Mouse (Mus musculus): ENCODE results near the gene Ccdc42. TPM values are rescaled to one million over a fixed set of nuclear protein-coding genes. Genes with fewer than 3 reads are reported as not detected.

Ccdc42 gene
- total and polyA plus RNA-seq, 3 experiments, result not detected

GRCm38 (mm10) chr11:68644781-68645180, 58.0 kb downstream of the Ccdc42 start:
- Histone ChIP-seq H3K36me3 (ENCODE audit: control insufficient read depth in 1 of 2, insufficient read depth in 2 of 2, low read length in 2 of 2) (no peaks in the 10 kb centered on the region), H3K4me1 (ENCODE audit: control insufficient read depth in 1 of 2, insufficient read depth in 2 of 2, low read length in 2 of 2) (no peaks in the 10 kb centered on the region), H3K27ac (ENCODE audit: control insufficient read depth, low read depth, low read length) (no peak overlapping the region), H3K4me3 (ENCODE audit: control insufficient read depth in 1 of 2, insufficient read depth in 1 of 2, low read depth in 2 of 2, low read length in 2 of 2) (no peak overlapping the region), H3K27me3 (ENCODE audit: control insufficient read depth in 1 of 2, insufficient read depth in 2 of 2, low read length in 2 of 2) (peaks cover 23 to 50% of the 10 kb centered on the region in 2 experiments), H3K9ac (ENCODE audit: control insufficient read depth, low read depth, low read length, poor library complexity, severe bottlenecking) (no peak overlapping the region), H3K9me3 (replicated peaks; ENCODE audit: insufficient read depth, low read length) (no peaks in the 10 kb centered on the region), H3K79me2 (ENCODE audit: control insufficient read depth, insufficient read depth, low read length, poor library complexity) (no peaks in the 10 kb centered on the region)
- TF ChIP-seq CTCF (IDR thresholded peaks at IDR 0.05 in 2 of 3, conservative IDR thresholded peaks at IDR 0.05 in 1 of 3; ENCODE audit: control insufficient read depth in 1 of 3, insufficient read depth in 1 of 3, low read depth in 2 of 3, low read length in 3 of 3, poor library complexity in 1 of 3, severe bottlenecking in 1 of 3), result no peak
- TF ChIP-seq RCOR1 (IDR thresholded peaks at IDR 0.05; ENCODE audit: low read depth, low read length), result no peak
- no peak for TF ChIP-seq MAFK (IDR thresholded peaks at IDR 0.05; ENCODE audit: borderline replicate concordance, low read depth, low read length)
- TF ChIP-seq NRF1 (IDR thresholded peaks at IDR 0.05; ENCODE audit: insufficient read depth, low read depth, low read length, poor library complexity, severe bottlenecking), result no peak
- no peak for TF ChIP-seq RAD21 (IDR thresholded peaks at IDR 0.05; ENCODE audit: low read depth, low read length)
- no peak for TF ChIP-seq HCFC1 (IDR thresholded peaks at IDR 0.05; ENCODE audit: low read depth, low read length)
- no peak for TF ChIP-seq EP300 (IDR thresholded peaks at IDR 0.05; ENCODE audit: low read depth in 1 of 2, low read length in 2 of 2)
- TF ChIP-seq MAX (IDR thresholded peaks at IDR 0.05; ENCODE audit: low read length), result no peak
- TF ChIP-seq CHD2 (IDR thresholded peaks at IDR 0.05; ENCODE audit: low read length), result no peak
- TF ChIP-seq TCF12 (IDR thresholded peaks at IDR 0.05; ENCODE audit: low read depth, low read length), result no peak
- no peak for TF ChIP-seq ZMIZ1 (IDR thresholded peaks at IDR 0.05; ENCODE audit: low read depth, low read length)
- no peak for TF ChIP-seq POLR2AphosphoS2 (IDR thresholded peaks at IDR 0.05; ENCODE audit: low read length)
- no peak for TF ChIP-seq UBTF (IDR thresholded peaks at IDR 0.05; ENCODE audit: borderline replicate concordance, insufficient read depth, low read depth, low read length)
- TF ChIP-seq E2F4 (IDR thresholded peaks at IDR 0.05; ENCODE audit: borderline replicate concordance, low read depth, low read length), result no peak
- TF ChIP-seq NELFE (IDR thresholded peaks at IDR 0.05; ENCODE audit: low read depth, low read length), result no peak
- DNase-seq (ENCODE audit: low read depth, low spot score), result no peak

Other genes starting within 250 kb of the Ccdc42 start
- 0.03 TPM in 1 of 2 replicates, not detected in the other for gene Ntn1, start 186.2 kb upstream of the Ccdc42 start, total RNA-seq (2012; rRNA removed)
- not detected for gene Ntn1, start 186.2 kb upstream of the Ccdc42 start, polyA plus RNA-seq (2012; ENCODE audit: insufficient read depth in 1 of 2, insufficient read length in 2 of 2, low read depth in 1 of 2, low replicate concordance in 2 of 2, missing spikeins in 1 of 2)
- gene Pik3r5, start 154.9 kb upstream of the Ccdc42 start, total RNA-seq (2012; rRNA removed), result 3.1 and 3.2 TPM in 2 replicates
- gene Pik3r5, start 154.9 kb upstream of the Ccdc42 start, polyA plus RNA-seq (2012; ENCODE audit: insufficient read depth in 1 of 2, insufficient read length in 2 of 2, low read depth in 1 of 2, low replicate concordance in 2 of 2, missing spikeins in 1 of 2), result 1 to 10 TPM in 1 of 2 experiments, not detected in 1; 5.7 TPM
- 0.36 and 0.42 TPM in 2 replicates for gene Pik3r6, start 84.0 kb upstream of the Ccdc42 start, total RNA-seq (2012; rRNA removed)
- gene Pik3r6, start 84.0 kb upstream of the Ccdc42 start, polyA plus RNA-seq (2012; ENCODE audit: insufficient read depth in 1 of 2, insufficient read length in 2 of 2, low read depth in 1 of 2, low replicate concordance in 2 of 2, missing spikeins in 1 of 2), result 1 to 10 TPM in 1 of 2 experiments, not detected in 1; 1.5 TPM
- gene Mfsd6l, start 30.8 kb upstream of the Ccdc42 start, total RNA-seq (2012; rRNA removed), result not detected in 2 replicates
- gene Mfsd6l, start 30.8 kb upstream of the Ccdc42 start, polyA plus RNA-seq (2012; ENCODE audit: insufficient read depth in 1 of 2, insufficient read length in 2 of 2, low read depth in 1 of 2, low replicate concordance in 2 of 2, missing spikeins in 1 of 2), result under 1 TPM in 1 of 2 experiments, not detected in 1; 0.04 TPM
- gene Myh10, start 104.5 kb downstream of the Ccdc42 start, total RNA-seq (2012; rRNA removed), result 127 and 138 TPM in 2 replicates
- gene Myh10, start 104.5 kb downstream of the Ccdc42 start, polyA plus RNA-seq (2012; ENCODE audit: insufficient read depth in 1 of 2, insufficient read length in 2 of 2, low read depth in 1 of 2, low replicate concordance in 2 of 2, missing spikeins in 1 of 2), result 100 to 1,000 TPM in 1 of 2 experiments, 10 to 100 TPM in 1; 99.3 to 187 TPM

All from MEL (cell line).